Mouse (Mus musculus) embryonic facial prominence, embryonic 11.5 days (tissue): ENCODE data around the gene Cep350. TPM values are rescaled to one million over a fixed set of nuclear protein-coding genes. Genes with fewer than 3 reads are reported as not detected.

Experiments
- ATAC-seq: fragments of 200-750 bp; cut with Nextera tagmentation; replicated peaks from 2 replicates; pipeline ENCODE4 v1.8.0; 2017; ENCODE audit warnings: low read depth; ENCODE audit not compliant: insufficient number of reproducible peaks, low FRiP score, low TSS enrichment
- DNase-seq: peaks from one replicate; pipeline ENCODE4 v3.0.0-alpha.2; 2015; ENCODE audit warnings: low spot score
- H3K27ac ChIP-seq: fragments of 300-500 bp; sonication (generic); replicated peaks from 2 replicates; pipeline ENCODE4 v1.5.1; 2014; ENCODE audit warnings: mild to moderate bottlenecking, low read depth, low read length, control low read depth
- H3K27me3 ChIP-seq: fragments of 300-500 bp; sonication (generic); 2 replicates; pipeline ENCODE4 v1.6.1; 2014; ENCODE audit warnings: mild to moderate bottlenecking, low read length, moderate library complexity, mixed read lengths; ENCODE audit not compliant: control insufficient read depth, insufficient read depth
- H3K36me3 ChIP-seq: fragments of 300-500 bp; sonication (generic); replicated peaks from 2 replicates; pipeline ENCODE4 v1.6.1; 2014; ENCODE audit warnings: low read depth, mild to moderate bottlenecking, low read length, moderate library complexity, mixed read lengths; ENCODE audit not compliant: control insufficient read depth, insufficient read depth
- H3K4me1 ChIP-seq: fragments of 300-500 bp; sonication (generic); 2 replicates; pipeline ENCODE4 v1.6.1; 2014; ENCODE audit warnings: low read length, mixed read lengths; ENCODE audit not compliant: control insufficient read depth, insufficient read depth
- H3K4me2 ChIP-seq: fragments of 300-500 bp; sonication (generic); 2 replicates; pipeline ENCODE4 v1.6.1; 2014; ENCODE audit warnings: low read depth, mild to moderate bottlenecking, control low read depth, low read length, moderate library complexity
- H3K4me3 ChIP-seq: fragments of 300-500 bp; sonication (generic); 2 replicates; pipeline ENCODE4 v1.5.1; 2014; ENCODE audit warnings: low read depth, low read length, control low read depth
- H3K9ac ChIP-seq: fragments of 300-500 bp; sonication (generic); replicated peaks from 2 replicates; pipeline ENCODE4 v1.6.1; 2014; ENCODE audit warnings: mild to moderate bottlenecking, control low read depth, low read length
- H3K9me3 ChIP-seq: fragments of 300-500 bp; sonication (generic); replicated peaks from 2 replicates; pipeline ENCODE4 v1.6.1; 2016; ENCODE audit warnings: mild to moderate bottlenecking, low read length, inconsistent platforms, mixed read lengths; ENCODE audit not compliant: control insufficient read depth
- WGBS: fragments of 180-500 bp; shearing (Covaris S2); extraction: QIAGEN DNeasy Blood & Tissue Kit; methylation state at CpG from one replicate; pipeline ENCODE4 v1.1.7; 2014; 5-methylcytosine and 5-hydroxymethylcytosine counted together
- polyA plus RNA-seq: library from polyadenylated mRNA; unstranded; fragments of >200 nt; fragmentation: Nextera tagmentation; extraction: Ambion mirVana; gene quantifications from 2 replicates; pipeline ENCODE4 v1.2.1, GENCODE M21; 2014

The Cep350 gene
- polyA plus RNA-seq, 1 experiment from 2014 or later = 8.2 TPM

DNA sequence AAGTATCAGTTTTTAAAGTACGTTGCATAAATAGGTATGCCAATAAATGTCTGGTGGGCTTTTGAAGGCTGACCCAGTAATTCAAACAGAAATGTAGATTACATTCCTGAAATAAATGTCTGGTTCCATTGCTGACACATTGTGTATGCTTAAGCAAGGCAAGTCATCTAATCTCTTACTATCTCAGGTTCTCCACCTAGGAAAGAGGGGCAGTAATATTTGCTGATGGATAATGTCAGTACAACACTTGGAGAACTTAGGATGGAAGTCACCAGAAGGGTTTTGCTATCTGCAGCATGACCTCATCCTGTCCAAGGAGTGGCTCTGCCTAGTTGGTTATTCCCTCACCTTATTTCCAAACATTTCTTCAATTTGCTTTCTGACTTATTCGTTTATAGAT lies 21.5 kb upstream of the Cep350 start:
- H3K27ac ChIP-seq = no peak overlapping the region
- no peak overlapping the region for H3K4me3 ChIP-seq
- ATAC-seq (no peak), DNase-seq (no peak)
- no peak overlapping the region for H3K9ac ChIP-seq
- no peaks in the 10 kb centered on the region for H3K36me3 ChIP-seq
- no peaks in the 10 kb centered on the region for H3K27me3 ChIP-seq
- H3K9me3 ChIP-seq = no peaks in the 10 kb centered on the region
- WGBS = 78% methylated on average over 2 of the region's 2 CpGs
- no peak overlapping the region for H3K4me2 ChIP-seq
- no peaks in the 10 kb centered on the region for H3K4me1 ChIP-seq

DNA sequence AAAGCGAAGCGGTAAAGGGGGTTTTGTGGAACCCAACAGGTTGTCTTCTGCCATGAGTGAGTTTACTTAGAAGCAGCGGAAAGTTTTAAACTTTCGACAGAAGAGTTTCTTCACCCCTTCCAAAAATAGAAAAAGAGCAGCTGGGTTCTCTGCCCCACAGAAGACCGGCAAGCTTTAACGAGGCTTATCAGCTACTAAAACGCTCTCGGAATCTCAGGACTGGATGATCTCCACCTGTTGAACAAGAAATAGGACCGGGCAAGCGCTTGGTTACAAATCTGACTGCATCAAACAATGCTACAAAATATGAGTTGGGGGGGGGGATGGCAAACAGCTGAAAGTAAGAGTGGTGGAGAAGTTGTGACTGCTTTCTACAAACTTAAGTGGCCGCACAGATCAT lies 17.3 kb upstream of the Cep350 start:
- no peak for DNase-seq
- no peak overlapping the region for H3K4me2 ChIP-seq
- no peak overlapping the region for H3K9ac ChIP-seq
- no peak for ATAC-seq
- WGBS = 78% methylated on average over 11 of the region's 11 CpGs
- no peaks in the 10 kb centered on the region for H3K36me3 ChIP-seq
- no peak overlapping the region for H3K4me3 ChIP-seq
- no peaks in the 10 kb centered on the region for H3K9me3 ChIP-seq
- no peak overlapping the region for H3K27ac ChIP-seq
- H3K27me3 ChIP-seq = no peaks in the 10 kb centered on the region
- H3K4me1 ChIP-seq = no peaks in the 10 kb centered on the region

DNA sequence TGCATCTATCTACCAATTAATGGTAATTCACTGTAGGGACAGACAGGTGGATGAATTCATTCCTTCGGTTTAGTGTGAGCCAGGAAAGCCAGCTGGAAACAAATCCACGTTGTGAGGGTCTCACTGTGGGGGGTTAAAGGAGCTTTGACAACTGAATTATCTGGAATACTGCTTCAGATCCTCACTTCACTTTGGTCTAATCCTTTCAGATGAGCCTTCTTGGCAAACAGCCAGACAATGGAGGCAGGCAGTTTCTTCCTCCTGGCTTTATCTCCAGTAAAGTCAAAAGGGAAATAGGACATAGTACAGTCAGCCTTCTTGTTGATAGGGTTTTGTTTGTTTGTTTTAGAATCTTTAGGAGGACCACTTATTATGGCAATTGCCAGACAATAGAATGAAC lies 16.3 kb upstream of the Cep350 start:
- H3K4me3 ChIP-seq = no peak overlapping the region
- ATAC-seq = no peak
- DNase-seq = no peak
- no peak overlapping the region for H3K27ac ChIP-seq
- WGBS = 24% methylated on average over 2 of the region's 2 CpGs
- H3K36me3 ChIP-seq = no peaks in the 10 kb centered on the region
- no peaks in the 10 kb centered on the region for H3K4me1 ChIP-seq
- no peak overlapping the region for H3K4me2 ChIP-seq
- H3K9ac ChIP-seq = no peak overlapping the region
- H3K27me3 ChIP-seq = no peaks in the 10 kb centered on the region
- no peaks in the 10 kb centered on the region for H3K9me3 ChIP-seq

DNA sequence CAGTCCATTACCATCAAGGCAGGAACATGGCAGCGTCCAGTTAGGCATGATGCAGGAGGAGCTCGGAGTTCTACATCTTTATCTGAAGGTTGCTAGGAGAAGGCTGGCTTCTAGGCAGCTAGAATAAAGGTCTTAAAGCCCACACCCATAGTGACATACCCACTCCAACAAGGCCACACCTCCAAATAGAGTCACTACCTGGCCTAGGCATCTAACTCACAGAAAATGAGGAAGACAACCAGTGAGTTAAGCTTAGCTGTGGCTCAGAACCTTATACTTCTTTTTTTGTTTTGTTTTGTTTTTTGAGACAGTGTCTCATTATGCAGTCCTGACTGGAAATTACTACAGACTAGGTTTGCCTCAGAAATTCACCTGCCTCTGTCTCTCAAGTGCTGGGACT lies 14.6 kb upstream of the Cep350 start:
- ATAC-seq = no peak
- Histone ChIP-seq H3K9ac (no peak overlapping the region), H3K4me2 (no peak overlapping the region), H3K27me3 (no peaks in the 10 kb centered on the region), H3K4me3 (no peak overlapping the region), H3K27ac (no peak overlapping the region), H3K9me3 (no peaks in the 10 kb centered on the region), H3K36me3 (no peaks in the 10 kb centered on the region), H3K4me1 (no peaks in the 10 kb centered on the region)
- DNase-seq = no peak
- WGBS = 82% methylated on average over 2 of the region's 2 CpGs

DNA sequence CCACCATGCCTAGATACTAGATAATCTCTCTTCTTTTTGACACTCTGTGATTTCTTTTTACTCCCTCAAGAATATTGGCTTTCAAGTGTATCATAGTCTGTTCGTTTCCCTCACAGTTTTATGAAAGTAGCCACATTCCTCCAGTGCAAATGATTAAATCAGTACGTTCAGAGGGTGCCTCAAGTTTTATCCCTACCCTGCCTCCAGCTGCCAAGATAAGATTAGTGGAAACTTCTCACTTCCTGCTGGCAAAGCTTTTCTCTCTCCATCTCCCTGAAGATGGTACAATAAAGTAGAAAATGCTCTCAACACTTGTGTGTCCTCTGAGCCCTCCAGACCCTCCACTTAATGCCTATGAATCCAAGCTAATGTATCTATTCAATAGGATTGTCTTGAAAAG lies 1.9 kb upstream of the Cep350 start:
- no peaks in the 10 kb centered on the region for H3K9me3 ChIP-seq
- no peaks in the 10 kb centered on the region for H3K27me3 ChIP-seq
- H3K9ac ChIP-seq = no peak overlapping the region
- no peaks in the 10 kb centered on the region for H3K4me1 ChIP-seq
- ATAC-seq (no peak), DNase-seq (no peak)
- no peaks in the 10 kb centered on the region for H3K36me3 ChIP-seq
- H3K27ac ChIP-seq = no peak overlapping the region
- H3K4me3 ChIP-seq = no peak overlapping the region
- 64% methylated on average over 2 of the region's 2 CpGs for WGBS
- H3K4me2 ChIP-seq = no peak overlapping the region

DNA sequence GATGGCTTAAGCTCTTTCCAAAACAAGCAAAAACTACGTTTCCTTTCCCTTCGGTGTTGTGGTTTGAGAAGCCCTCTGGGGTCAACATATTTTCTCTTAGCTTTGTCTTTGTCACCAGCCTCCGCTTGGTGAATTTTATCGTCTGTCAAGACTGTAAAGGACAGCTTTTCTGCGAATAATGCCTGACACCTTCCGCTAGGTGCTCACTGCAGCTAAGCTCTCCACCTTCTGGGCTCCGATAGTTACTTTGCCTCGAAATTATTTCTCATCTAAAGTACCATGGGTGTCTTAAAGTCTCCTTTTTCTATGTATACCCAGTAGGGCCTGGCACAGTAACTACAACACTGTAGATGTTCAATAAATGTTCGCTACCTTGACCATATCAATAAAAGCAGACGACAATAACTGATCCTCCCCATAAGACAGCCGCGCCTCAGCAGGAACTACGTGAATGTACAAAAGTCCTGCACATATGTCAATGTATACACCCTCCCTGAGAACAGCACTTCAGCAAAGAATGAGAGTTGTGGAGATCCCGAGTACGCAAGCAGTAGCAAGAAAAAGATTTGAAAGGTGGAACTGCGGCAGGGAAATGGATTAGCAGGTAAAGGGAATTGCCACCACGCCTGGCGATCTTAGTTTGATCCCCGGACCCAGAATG lies 794 bp upstream of the Cep350 start:
- 5% methylated on average over 19 of the region's 19 CpGs for WGBS
- Histone ChIP-seq H3K4me2 (peak overlapping the region; percentile 62), H3K27me3 (no peaks in the 10 kb centered on the region), H3K4me3 (peak overlapping the region; percentile 89), H3K36me3 (no peaks in the 10 kb centered on the region), H3K4me1 (no peaks in the 10 kb centered on the region), H3K27ac (0 out of 2 replicates have a peak overlapping the region, but pooled peaks have one; percentile 2), H3K9ac (peak overlapping the region; percentile 51), H3K9me3 (no peaks in the 10 kb centered on the region)
- DNase-seq (no peak), ATAC-seq (no peak)

DNA sequence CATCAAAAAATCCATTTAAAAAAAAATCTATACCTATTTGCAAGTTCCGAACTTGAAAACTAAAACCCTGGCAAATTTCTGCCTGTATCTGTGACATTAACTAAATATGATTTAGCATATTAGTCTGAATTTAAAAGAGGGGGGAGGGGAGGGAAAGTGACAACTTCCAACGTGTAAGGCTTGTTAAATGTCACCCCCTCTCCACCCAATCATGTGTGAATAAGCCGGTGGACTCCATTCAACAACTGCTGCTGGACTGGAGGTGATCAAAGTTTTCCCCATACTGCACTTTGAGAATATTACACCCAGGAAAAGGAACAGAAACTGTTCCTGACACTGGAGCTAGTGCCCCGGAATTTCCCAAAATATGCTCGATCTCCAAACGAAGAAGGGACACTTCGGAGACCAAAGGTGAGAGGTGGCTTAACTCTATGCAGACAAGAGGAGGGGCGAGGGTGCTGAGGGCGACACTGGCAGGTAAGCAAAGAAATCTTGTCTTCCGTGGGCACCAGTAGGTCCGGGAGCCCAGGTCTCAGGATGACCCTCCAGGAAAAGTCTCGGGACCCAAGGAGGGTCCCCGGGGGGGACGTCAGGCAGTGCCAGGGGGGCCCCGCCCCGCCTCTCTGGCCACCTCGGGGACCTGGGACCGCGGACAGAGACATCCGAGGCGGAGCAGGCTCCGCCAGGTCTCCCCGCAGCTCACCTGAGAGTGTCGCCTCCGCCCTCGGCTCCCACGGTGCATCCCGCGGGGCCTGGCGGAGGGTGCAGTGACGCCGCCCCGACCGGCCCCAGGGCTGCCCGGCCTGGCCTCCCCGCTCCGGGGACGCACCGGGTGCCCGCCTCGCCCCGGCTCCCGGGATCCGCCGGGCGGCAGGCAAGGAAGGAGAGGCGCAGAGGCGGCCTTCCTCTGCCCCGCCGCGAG lies 648 bp downstream of the Cep350 start:
- peak overlapping the region; percentile 81 for H3K27ac ChIP-seq
- peak overlapping the region; percentile 76 for H3K4me2 ChIP-seq
- H3K9me3 ChIP-seq = no peaks in the 10 kb centered on the region
- peak overlapping the region; percentile 89 for H3K4me3 ChIP-seq
- no peaks in the 10 kb centered on the region for H3K4me1 ChIP-seq
- H3K27me3 ChIP-seq = no peaks in the 10 kb centered on the region
- H3K36me3 ChIP-seq = no peaks in the 10 kb centered on the region
- H3K9ac ChIP-seq = peak overlapping the region; percentile 94
- 2% methylated on average over 49 of the region's 51 CpGs for WGBS
- DNase-seq = peak; percentile 13
- ATAC-seq = peak; percentile 57

DNA sequence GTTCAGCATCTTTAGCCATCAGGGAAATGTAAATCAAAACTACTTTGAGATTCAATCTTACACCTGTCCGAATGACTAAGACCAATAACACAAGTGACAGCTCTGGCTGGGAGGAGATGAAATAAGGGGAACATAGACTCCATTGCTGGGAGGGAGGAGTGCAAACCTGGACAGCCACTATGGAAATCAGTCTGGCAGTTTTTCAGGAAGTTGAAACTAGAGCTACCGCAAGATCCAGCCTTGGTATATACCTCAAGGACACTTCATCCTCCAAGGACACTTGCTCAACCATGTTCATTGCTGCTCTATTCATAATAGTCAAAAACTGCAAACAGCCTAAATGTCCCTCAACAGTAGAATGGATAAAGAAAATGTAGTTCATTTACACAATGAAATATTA lies 23.9 kb downstream of the Cep350 start:
- Histone ChIP-seq H3K9ac (no peak overlapping the region), H3K4me1 (no peaks in the 10 kb centered on the region), H3K27me3 (no peaks in the 10 kb centered on the region), H3K36me3 (no peaks in the 10 kb centered on the region; the same call in 1 of the 2 replicates), H3K4me2 (no peak overlapping the region), H3K27ac (no peak overlapping the region), H3K4me3 (no peak overlapping the region), H3K9me3 (no peaks in the 10 kb centered on the region)
- ATAC-seq (no peak), DNase-seq (no peak)
- WGBS = 92% methylated on average over 2 of the region's 2 CpGs
